18 mouse cellular contexts compared by ENCODE assay signal in genomic region chr1:53225616-53226015, GRCm38 (mm10). TPM values are rescaled to one million over a fixed set of nuclear protein-coding genes. Genes with fewer than 3 reads are reported as not detected.
DNase-seq lines count a peak whose midpoint lies in the region; ATAC-seq and TF ChIP-seq lines count a peak whose summit lies in the region.
"Had no signal": no experiment of that assay in that cellular context is flagged by ENCODE, and none has a peak within 500 bp of the region (broad histone marks: within the 10 kb centered on the region; RNA-seq: fewer than 3 reads in every experiment).

No protein-coding gene starts in this region.

- H3K9me3 ChIP-seq in heart, postnatal 0 days (replicated peaks; ENCODE audit: control insufficient read depth, low read length): no peaks in the 10 kb centered on the region
- H3K9me3 ChIP-seq: embryonic facial prominence, embryonic 15.5 days; forebrain, embryonic 15.5 days; limb, embryonic 15.5 days; lung, embryonic 15.5 days had no signal

- no peak overlapping the region for H3K9ac ChIP-seq in heart, postnatal 0 days (replicated peaks; ENCODE audit: low read depth, low read length)
- H3K9ac ChIP-seq: embryonic facial prominence, embryonic 15.5 days; forebrain, embryonic 15.5 days; limb, embryonic 15.5 days; lung, embryonic 15.5 days had no signal

- H3K4me1 ChIP-seq in heart, postnatal 0 days (ENCODE audit: control insufficient read depth, insufficient read depth): 0 out of 2 replicates have a peak, but pooled peaks cover 4% of the 10 kb centered on the region
- H3K4me1 ChIP-seq: embryonic facial prominence, embryonic 15.5 days; forebrain, embryonic 15.5 days; limb, embryonic 15.5 days; lung, embryonic 15.5 days had no signal

- no peaks in the 10 kb centered on the region for H3K27me3 ChIP-seq in heart, postnatal 0 days (ENCODE audit: control insufficient read depth, insufficient read depth, low read length)
- H3K27me3 ChIP-seq: embryonic facial prominence, embryonic 15.5 days; forebrain, embryonic 15.5 days; limb, embryonic 15.5 days; lung, embryonic 15.5 days had no signal

- no peak overlapping the region for H3K4me2 ChIP-seq in heart, postnatal 0 days (ENCODE audit: low read depth, low read length)
- H3K4me2 ChIP-seq: embryonic facial prominence, embryonic 15.5 days; forebrain, embryonic 15.5 days; limb, embryonic 15.5 days; lung, embryonic 15.5 days had no signal

- no peak for TF ChIP-seq EP300 in heart, postnatal 0 days (IDR thresholded peaks at IDR 0.05; ENCODE audit: low read depth)

- no peak; the same call in 1 of the 2 replicates for ATAC-seq in heart, postnatal 0 days (ENCODE audit: insufficient read depth, low read depth)
- ATAC-seq: hindbrain, embryonic 16.5 days had no signal

- no peak overlapping the region for H3K4me3 ChIP-seq in heart, postnatal 0 days (ENCODE audit: low read depth, low read length)
- H3K4me3 ChIP-seq: embryonic facial prominence, embryonic 15.5 days; forebrain, embryonic 15.5 days; limb, embryonic 15.5 days; lung, embryonic 15.5 days had no signal

- no peaks in the 10 kb centered on the region for H3K36me3 ChIP-seq in heart, postnatal 0 days (replicated peaks; ENCODE audit: control insufficient read depth, insufficient read depth, low read length)
- H3K36me3 ChIP-seq: forebrain, embryonic 15.5 days; limb, embryonic 15.5 days; lung, embryonic 15.5 days had no signal

- 49% methylated on average over 3 of the region's 3 CpGs for WGBS in heart, postnatal 0 days

- TF ChIP-seq CTCF in heart, postnatal 0 days (IDR thresholded peaks at IDR 0.05; ENCODE audit: low read depth): no peak

- H3K27ac ChIP-seq in heart, postnatal 0 days (ENCODE audit: low read depth): no peak overlapping the region
- H3K27ac ChIP-seq: embryonic facial prominence, embryonic 15.5 days; forebrain, embryonic 15.5 days; limb, embryonic 15.5 days; lung, embryonic 15.5 days had no signal

- DNase-seq in heart, postnatal 0 days (ENCODE audit: low spot score): peak; percentile 12
- no peak for DNase-seq in heart, postnatal 14 days
- peak; percentile 95 for DNase-seq in brain, adult 2 months (ENCODE audit: low read depth, low spot score)
- DNase-seq in cerebellum, adult 18-20 months: peak; percentile 52 to 72
- peak; percentile 68 for DNase-seq in retina, adult 2 months (ENCODE audit: low read depth, low spot score)
- DNase-seq in adrenal gland, adult 8-10 months: no peak
- DNase-seq in layer of hippocampus, postnatal 10 days (ENCODE audit: low spot score in 2 of 2): no peak
- DNase-seq: kidney, adult 8-10 months; thymus, adult 18-20 months had no signal

- intact Hi-C loops in heart, postnatal 14 days (cut with DNase I): no loop called here

RNA-seq across cellular contexts. Expression of gene 1700019A02Rik, which starts 38.2 kb away (rescaled TPM):
- not detected in 2 replicates for total RNA-seq in heart, postnatal 0 days (2014; rRNA removed; ENCODE audit: low replicate concordance)
- not detected in 2 replicates for polyA plus RNA-seq in heart, postnatal 0 days (2015; fragmentation: Nextera tagmentation; extraction: Ambion mirVana)
- not detected for total RNA-seq in heart, postnatal 14 days (2021)
- total RNA-seq in adrenal gland, adult 8-10 months (2022): not detected
- total RNA-seq in layer of hippocampus, postnatal 10 days (2021): not detected
- total RNA-seq: granulocyte monocyte progenitor cell, adult 5-6 weeks; left cerebral cortex, postnatal 10 days had no signal
- polyA plus RNA-seq: embryonic facial prominence, embryonic 15.5 days; forebrain, embryonic 15.5 days; heart, embryonic 16.5 days; hindbrain, embryonic 16.5 days; limb, embryonic 15.5 days; lung, embryonic 15.5 days; neural tube, embryonic 11.5 days had no signal

Comparison
In these comparisons a context has a peak if more than half of its experiments do, and no peak if none do; other contexts are left out.
1. DNase-seq: peak in heart, postnatal 0 days (single experiment), brain, adult 2 months (single experiment), cerebellum, adult 18-20 months (2 of 2) and retina, adult 2 months (single experiment); none in heart, postnatal 14 days (0 of 2), adrenal gland, adult 8-10 months (single experiment) and layer of hippocampus, postnatal 10 days (0 of 2).